Mouse (Mus musculus): ENCODE measurements around the gene Sbf2. TPM values are rescaled to one million over a fixed set of nuclear protein-coding genes. Genes with fewer than 3 reads are reported as not detected.
A peak's percentile ranks its signal among the peaks of the same experiment; 100 is the strongest.
"Not testable (repeated sequence)": the region's sequence is repeated elsewhere in the genome, so short reads cannot be mapped to it uniquely, and the experiment has no call there.

The Sbf2 gene
- polyA plus RNA-seq, 1 experiment from 2014 or later, result 44.0 TPM

- Histone ChIP-seq H3K4me2 (ENCODE audit: low read length) (no peak overlapping the region), H3K27ac (ENCODE audit: low read depth, low read length) (no peak overlapping the region), H3K27me3 (replicated peaks; ENCODE audit: control insufficient read depth, insufficient read depth, low read length) (no peaks in the 10 kb centered on the region), H3K4me1 (ENCODE audit: control insufficient read depth, insufficient read depth, low read length) (no peaks in the 10 kb centered on the region), H3K36me3 (ENCODE audit: control insufficient read depth, insufficient read depth, low read length) (no peaks in the 10 kb centered on the region), H3K9me3 (replicated peaks; ENCODE audit: control insufficient read depth, low read length) (no peaks in the 10 kb centered on the region), H3K4me3 (ENCODE audit: low read depth, low read length) (no peak overlapping the region), H3K9ac (ENCODE audit: low read length) (no peak overlapping the region)
- no peak for ATAC-seq
- DNase-seq (ENCODE audit: low spot score), result no peak
- WGBS, result 89% methylated on average over 15 of the region's 15 CpGs
Measured at GRCm38 (mm10) chr7:110647559-110648454, 33.1 kb upstream of the Sbf2 start.

DNA sequence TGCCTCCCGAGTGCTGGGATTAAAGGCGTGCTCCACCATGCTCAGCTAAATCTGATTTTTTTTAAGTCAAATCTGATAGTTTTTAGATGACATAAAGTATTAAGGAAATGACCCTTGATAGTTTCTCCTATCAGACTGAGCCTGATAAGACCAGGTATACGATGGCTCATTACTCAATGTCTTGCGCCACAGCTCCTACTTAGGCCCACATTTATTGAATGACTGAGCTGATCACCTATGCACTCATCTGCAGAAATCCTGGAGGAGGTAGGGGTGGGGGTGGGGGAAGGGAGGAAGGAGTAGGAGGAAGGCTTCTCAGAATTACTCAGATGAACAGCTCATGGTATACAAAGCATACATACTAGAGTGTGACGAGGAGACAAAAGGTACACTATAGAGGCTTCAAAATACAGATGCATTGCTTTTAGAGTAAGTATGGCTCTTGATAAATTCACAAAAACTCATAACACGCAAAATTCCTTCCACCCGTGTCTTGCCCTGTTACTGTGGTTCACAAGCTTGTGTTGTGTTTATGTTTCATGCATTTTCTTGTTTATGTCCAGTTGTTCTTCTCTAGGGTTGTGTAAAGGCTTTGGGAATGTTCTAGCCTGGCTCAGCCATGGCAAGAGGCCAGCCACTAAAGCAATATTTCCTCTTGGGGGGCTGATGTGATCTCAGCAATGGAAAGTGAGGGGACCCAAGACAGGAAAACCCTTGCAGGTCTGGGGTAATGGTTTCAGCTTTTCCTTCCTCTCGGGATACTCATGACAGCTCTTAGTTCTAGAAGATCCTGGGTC lies 32.1 kb upstream of the Sbf2 start:
- Histone ChIP-seq H3K36me3 (ENCODE audit: control insufficient read depth, insufficient read depth, low read length) (no peaks in the 10 kb centered on the region), H3K27ac (ENCODE audit: low read depth, low read length) (no peak overlapping the region), H3K9ac (ENCODE audit: low read length) (no peak overlapping the region), H3K4me2 (ENCODE audit: low read length) (no peak overlapping the region), H3K4me3 (ENCODE audit: low read depth, low read length) (no peak overlapping the region), H3K27me3 (replicated peaks; ENCODE audit: control insufficient read depth, insufficient read depth, low read length) (no peaks in the 10 kb centered on the region), H3K4me1 (ENCODE audit: control insufficient read depth, insufficient read depth, low read length) (no peaks in the 10 kb centered on the region), H3K9me3 (replicated peaks; ENCODE audit: control insufficient read depth, low read length) (no peaks in the 10 kb centered on the region)
- DNase-seq (ENCODE audit: low spot score) (no peak), ATAC-seq (no peak)
- WGBS, result 92% methylated on average over 8 of the region's 8 CpGs

DNA sequence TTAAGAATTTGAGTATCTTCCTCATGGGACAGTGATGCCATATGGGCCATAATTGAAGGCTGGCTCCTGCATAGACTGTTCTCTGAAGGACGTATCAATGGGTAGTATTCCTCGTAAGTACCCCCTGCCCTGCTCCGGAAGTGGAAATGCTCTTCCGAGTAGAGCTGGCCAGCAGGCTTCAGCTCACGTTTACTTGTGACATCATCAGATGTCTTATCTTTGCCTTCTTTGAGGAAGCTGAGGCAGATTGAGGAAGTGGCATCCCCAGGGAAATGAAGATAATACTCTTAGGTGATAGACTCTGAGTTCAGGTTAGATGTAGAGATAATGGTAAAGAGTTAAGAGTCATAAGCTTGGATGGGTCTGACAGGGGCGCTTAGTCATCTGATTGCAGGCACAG lies 31.1 kb upstream of the Sbf2 start:
- no peaks in the 10 kb centered on the region for H3K36me3 ChIP-seq (ENCODE audit: control insufficient read depth, insufficient read depth, low read length)
- H3K9ac ChIP-seq (ENCODE audit: low read length), result no peak overlapping the region
- no peaks in the 10 kb centered on the region for H3K4me1 ChIP-seq (ENCODE audit: control insufficient read depth, insufficient read depth, low read length)
- no peak overlapping the region for H3K27ac ChIP-seq (ENCODE audit: low read depth, low read length)
- H3K4me3 ChIP-seq (ENCODE audit: low read depth, low read length), result no peak overlapping the region
- ATAC-seq (no peak), DNase-seq (ENCODE audit: low spot score) (no peak)
- 90% methylated on average over 6 of the region's 6 CpGs for WGBS
- H3K27me3 ChIP-seq (replicated peaks; ENCODE audit: control insufficient read depth, insufficient read depth, low read length), result no peaks in the 10 kb centered on the region
- no peak overlapping the region for H3K4me2 ChIP-seq (ENCODE audit: low read length)
- H3K9me3 ChIP-seq (replicated peaks; ENCODE audit: control insufficient read depth, low read length), result no peaks in the 10 kb centered on the region

DNA sequence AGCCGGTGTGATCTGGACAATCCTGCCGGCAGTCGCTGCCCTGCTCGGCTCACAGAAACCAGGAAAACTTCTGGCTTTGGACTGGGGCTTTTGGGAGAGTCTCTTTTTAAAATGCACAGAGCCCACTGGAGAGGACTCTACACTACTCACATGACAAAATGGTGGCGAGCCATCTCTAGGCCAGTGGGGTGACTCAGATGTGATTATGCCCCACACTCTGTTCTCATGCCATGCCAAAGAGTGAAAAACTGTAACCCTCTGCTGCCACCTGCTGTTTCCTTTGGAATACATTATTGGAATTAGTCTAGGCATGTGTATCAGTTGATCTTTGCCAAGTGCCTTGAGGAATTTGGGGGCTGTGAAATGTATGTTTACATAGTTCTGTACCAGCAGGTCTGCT lies 30.6 kb upstream of the Sbf2 start:
- Histone ChIP-seq H3K9me3 (replicated peaks; ENCODE audit: control insufficient read depth, low read length) (no peaks in the 10 kb centered on the region), H3K4me3 (ENCODE audit: low read depth, low read length) (no peak overlapping the region), H3K4me2 (ENCODE audit: low read length) (no peak overlapping the region), H3K9ac (ENCODE audit: low read length) (no peak overlapping the region), H3K36me3 (ENCODE audit: control insufficient read depth, insufficient read depth, low read length) (no peaks in the 10 kb centered on the region), H3K27ac (ENCODE audit: low read depth, low read length) (no peak overlapping the region), H3K27me3 (replicated peaks; ENCODE audit: control insufficient read depth, insufficient read depth, low read length) (no peaks in the 10 kb centered on the region), H3K4me1 (ENCODE audit: control insufficient read depth, insufficient read depth, low read length) (no peaks in the 10 kb centered on the region)
- peak; percentile 50 for ATAC-seq
- WGBS, result 78% methylated on average over 5 of the region's 5 CpGs
- peak; percentile 86 for DNase-seq (ENCODE audit: low spot score)

DNA sequence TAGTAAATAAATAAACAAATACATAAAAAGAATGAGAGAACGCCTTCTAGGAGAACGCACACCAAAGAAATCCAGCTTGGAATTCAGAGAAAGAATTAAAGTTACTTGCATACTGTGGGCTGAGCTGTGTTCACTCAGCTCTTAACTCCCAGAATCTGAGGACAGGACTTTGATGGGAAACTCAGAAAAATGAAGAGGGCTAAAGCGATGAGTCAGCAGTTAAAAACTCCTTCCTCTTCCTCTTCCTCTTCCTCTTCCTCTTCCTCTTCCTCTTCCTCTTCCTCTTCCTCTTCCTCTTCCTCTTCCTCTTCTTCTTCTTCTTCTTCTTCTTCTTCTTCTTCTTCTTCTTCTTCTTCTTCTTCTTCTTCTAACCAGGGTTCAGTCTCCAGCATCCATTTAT lies 25.2 kb upstream of the Sbf2 start:
- 95% methylated on average over 3 of the region's 3 CpGs for WGBS
- ATAC-seq; H3K9ac ChIP-seq (ENCODE audit: low read length); H3K27me3 ChIP-seq (replicated peaks; ENCODE audit: control insufficient read depth, insufficient read depth, low read length); H3K4me2 ChIP-seq (ENCODE audit: low read length); H3K9me3 ChIP-seq (replicated peaks; ENCODE audit: control insufficient read depth, low read length); DNase-seq (ENCODE audit: low spot score); H3K4me3 ChIP-seq (ENCODE audit: low read depth, low read length); H3K4me1 ChIP-seq (ENCODE audit: control insufficient read depth, insufficient read depth, low read length); H3K36me3 ChIP-seq (ENCODE audit: control insufficient read depth, insufficient read depth, low read length); H3K27ac ChIP-seq (ENCODE audit: low read depth, low read length): not testable (repeated sequence)

- no peaks in the 10 kb centered on the region for H3K27me3 ChIP-seq (replicated peaks; ENCODE audit: control insufficient read depth, insufficient read depth, low read length)
- no peak overlapping the region for H3K4me2 ChIP-seq (ENCODE audit: low read length)
- H3K9me3 ChIP-seq (replicated peaks; ENCODE audit: control insufficient read depth, low read length), result no peaks in the 10 kb centered on the region
- no peak for ATAC-seq
- no peak for DNase-seq (ENCODE audit: low spot score)
- H3K36me3 ChIP-seq (ENCODE audit: control insufficient read depth, insufficient read depth, low read length), result no peaks in the 10 kb centered on the region
- H3K9ac ChIP-seq (ENCODE audit: low read length), result no peak overlapping the region
- H3K27ac ChIP-seq (ENCODE audit: low read depth, low read length), result no peak overlapping the region
- no peak overlapping the region for H3K4me3 ChIP-seq (ENCODE audit: low read depth, low read length)
- peaks cover 4% of the 10 kb centered on the region; the same call in 1 of the 2 replicates for H3K4me1 ChIP-seq (ENCODE audit: control insufficient read depth, insufficient read depth, low read length)
- WGBS, result 85% methylated on average over 11 of the region's 11 CpGs
Measured at GRCm38 (mm10) chr7:110639291-110639915, 24.7 kb upstream of the Sbf2 start.

DNA sequence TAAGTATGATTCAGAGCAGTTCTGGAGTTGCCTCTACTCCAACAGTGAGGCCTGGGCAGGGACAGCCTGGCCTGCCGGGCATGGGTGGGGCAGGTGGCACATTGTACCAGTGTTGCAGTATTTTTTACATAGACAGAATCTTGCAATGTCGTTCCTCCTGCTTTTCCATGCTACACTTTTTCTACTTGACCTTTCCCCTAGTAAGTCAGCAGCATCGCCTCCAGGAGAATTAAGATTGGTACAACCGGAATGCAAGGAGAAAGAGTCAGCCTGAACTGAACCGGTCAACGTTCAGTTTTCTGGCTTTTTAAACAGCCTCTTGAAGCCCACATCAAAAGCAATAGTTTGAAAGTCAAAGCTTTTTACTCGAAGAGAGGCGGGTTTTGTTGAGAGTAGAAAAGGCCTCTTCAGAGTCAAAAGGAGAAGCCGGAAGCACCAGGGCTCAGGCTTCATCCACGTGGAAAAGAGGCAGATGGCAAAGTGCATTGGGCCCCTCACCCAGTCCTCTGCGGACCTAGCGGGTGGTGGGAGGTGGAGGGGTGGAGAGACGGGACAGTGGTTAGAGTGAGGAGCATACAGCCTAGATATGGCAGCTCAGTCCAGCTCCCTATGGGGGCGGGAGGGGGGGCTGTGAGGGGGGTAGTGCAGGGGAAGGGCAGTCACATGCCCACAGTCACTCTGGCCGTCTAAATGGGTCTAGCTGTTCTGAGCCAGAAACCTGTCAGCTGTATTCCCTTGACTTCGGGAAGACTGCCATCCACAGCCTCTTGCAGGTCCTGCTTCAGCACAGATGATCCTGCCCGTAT lies 23.8 kb upstream of the Sbf2 start:
- Histone ChIP-seq H3K4me1 (ENCODE audit: control insufficient read depth, insufficient read depth, low read length) (peaks cover 4% of the 10 kb centered on the region; the same call in 1 of the 2 replicates), H3K36me3 (ENCODE audit: control insufficient read depth, insufficient read depth, low read length) (no peaks in the 10 kb centered on the region), H3K4me3 (ENCODE audit: low read depth, low read length) (no peak overlapping the region), H3K9me3 (replicated peaks; ENCODE audit: control insufficient read depth, low read length) (no peaks in the 10 kb centered on the region), H3K27me3 (replicated peaks; ENCODE audit: control insufficient read depth, insufficient read depth, low read length) (no peaks in the 10 kb centered on the region), H3K27ac (ENCODE audit: low read depth, low read length) (no peak overlapping the region), H3K4me2 (ENCODE audit: low read length) (no peak overlapping the region), H3K9ac (ENCODE audit: low read length) (no peak overlapping the region)
- no peak for DNase-seq (ENCODE audit: low spot score)
- 38% methylated on average over 17 of the region's 17 CpGs for whole genome bisulfite sequencing
- peak; percentile 29; the same call in 1 of the 2 replicates for ATAC-seq

GRCm38 (mm10) chr7:110636559-110636958 lies 21.8 kb upstream of the Sbf2 start:
- H3K27ac ChIP-seq (ENCODE audit: low read depth, low read length), result no peak overlapping the region
- peaks cover 4% of the 10 kb centered on the region; the same call in 1 of the 2 replicates for H3K4me1 ChIP-seq (ENCODE audit: control insufficient read depth, insufficient read depth, low read length)
- ATAC-seq, result no peak
- H3K4me3 ChIP-seq (ENCODE audit: low read depth, low read length), result no peak overlapping the region
- no peaks in the 10 kb centered on the region for H3K36me3 ChIP-seq (ENCODE audit: control insufficient read depth, insufficient read depth, low read length)
- no peaks in the 10 kb centered on the region for H3K27me3 ChIP-seq (replicated peaks; ENCODE audit: control insufficient read depth, insufficient read depth, low read length)
- H3K4me2 ChIP-seq (ENCODE audit: low read length), result no peak overlapping the region
- no peak for DNase-seq (ENCODE audit: low spot score)
- no peak overlapping the region for H3K9ac ChIP-seq (ENCODE audit: low read length)
- no peaks in the 10 kb centered on the region for H3K9me3 ChIP-seq (replicated peaks; ENCODE audit: control insufficient read depth, low read length)
- 65% methylated on average over 1 of the region's 1 CpGs for WGBS
